Mouse (Mus musculus) CD4-positive, CD25-positive, alpha-beta regulatory T cell, adult 4 months (primary cell): ENCODE data around the gene Rcc1. TPM values are rescaled to one million over a fixed set of nuclear protein-coding genes. Genes with fewer than 3 reads are reported as not detected.
A peak's percentile ranks its signal among the peaks of the same experiment; 100 is the strongest.

Experiments
- ATAC-seq: one replicate; pipeline ENCODE4 v1.8.0; 2017
- polyA plus RNA-seq, 2 experiments: library from polyadenylated mRNA; unstranded; fragments of 100-300 nt; shearing (Covaris generic); gene quantifications; one replicate each; pipeline ENCODE4 v1.2.1; 2017

Gene Rcc1
- 10 to 100 TPM; 11.7 to 23.9 TPM for polyA plus RNA-seq

DNA sequence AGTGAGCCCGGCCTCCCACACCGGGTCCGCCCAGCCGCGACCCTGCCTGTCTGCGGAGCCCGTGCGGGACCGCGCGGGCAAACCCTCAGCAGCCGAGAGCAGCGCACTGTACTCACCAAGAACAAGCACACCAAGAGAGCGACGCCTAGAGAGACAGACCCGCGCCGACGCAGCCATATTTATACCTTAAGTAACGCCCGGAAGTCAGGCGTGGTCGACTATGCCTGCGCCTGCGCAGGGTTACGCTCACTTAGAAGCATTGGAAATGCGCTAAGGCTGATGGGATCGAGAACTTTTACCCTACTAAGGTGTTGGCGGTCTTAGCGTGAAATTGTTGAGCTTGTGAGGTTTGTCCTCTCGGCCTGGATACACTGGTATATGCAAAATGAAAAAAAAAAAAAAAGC is at the start of gene Rcc1:
TSS of gene Rcc1 (minus strand) at position 125 of the 405 bp plus-strand sequence.
- ATAC-seq = peak; percentile 98

DNA sequence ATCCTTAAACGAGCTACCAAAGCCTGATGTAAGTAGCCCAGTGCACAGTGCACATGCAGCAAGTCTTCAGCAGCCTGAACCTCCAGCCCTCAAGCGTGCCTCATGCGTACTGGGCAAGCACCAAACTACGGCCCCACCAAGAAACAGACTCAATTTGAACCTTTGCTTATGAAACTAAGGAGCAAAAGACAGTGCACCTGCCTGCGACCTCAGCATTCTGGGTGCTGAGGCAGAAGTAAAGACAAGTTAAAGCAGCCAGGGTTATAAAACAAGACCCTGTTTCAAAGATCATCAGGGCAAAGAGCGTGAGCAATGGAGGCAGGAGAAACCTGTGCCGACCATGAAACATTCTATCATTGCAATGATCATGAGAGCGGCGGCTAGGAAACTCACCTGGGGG is 47.6 kb upstream of the Rcc1 start:
- ATAC-seq = no peak

DNA sequence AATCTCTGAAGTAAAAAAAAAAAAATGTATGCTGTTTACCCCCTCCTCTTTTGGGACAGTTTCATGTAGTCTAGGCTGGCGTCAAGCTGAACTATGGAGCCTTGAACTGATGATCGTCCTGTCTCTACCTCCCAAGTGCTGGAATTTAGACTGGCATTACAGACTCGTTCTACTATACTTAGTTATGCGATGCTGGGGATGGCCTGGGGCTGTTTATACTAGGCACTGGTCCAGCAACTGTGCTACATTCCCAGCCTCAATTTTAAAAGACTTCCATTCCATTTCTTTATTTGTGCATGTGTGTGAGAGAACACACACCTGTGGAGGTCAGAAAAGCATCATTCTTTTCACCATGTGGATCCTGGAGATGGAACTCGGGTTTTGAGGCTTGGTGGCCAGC is 45.5 kb upstream of the Rcc1 start:
- no peak for ATAC-seq

DNA sequence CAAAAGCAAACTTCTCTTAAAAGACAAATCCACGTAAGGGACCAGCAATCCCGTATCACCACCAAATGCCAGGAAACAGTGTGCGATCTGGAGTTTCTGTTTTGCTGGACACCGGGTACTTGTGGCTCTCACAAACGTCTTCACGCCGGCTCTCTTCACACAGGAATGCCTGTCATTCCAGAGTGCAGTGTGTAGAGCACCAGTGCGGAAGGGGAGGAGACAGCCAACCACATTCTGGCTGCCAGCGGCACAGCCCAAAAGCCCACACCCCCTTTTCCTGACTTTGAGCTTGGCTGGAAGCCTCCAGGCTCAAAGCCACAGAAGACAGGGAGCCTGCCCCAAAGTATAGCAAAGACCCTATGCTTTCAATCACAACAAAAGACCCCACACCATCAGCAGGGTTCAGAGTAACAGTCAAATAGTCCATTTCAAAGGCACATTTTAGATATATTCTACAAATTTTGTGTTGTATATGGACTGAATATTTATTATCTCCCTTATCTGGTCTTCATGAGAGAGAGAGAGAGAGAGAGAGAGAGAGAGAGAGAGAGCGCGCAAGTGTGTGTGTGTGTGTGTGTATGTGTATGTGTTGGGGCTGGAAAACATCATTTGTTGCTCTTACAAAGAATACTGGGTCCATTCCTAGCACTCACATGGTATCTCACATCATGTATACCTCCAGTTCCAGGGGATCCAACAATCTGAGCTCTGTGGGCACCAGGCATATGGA is 44.8 kb upstream of the Rcc1 start:
- ATAC-seq = no peak

DNA sequence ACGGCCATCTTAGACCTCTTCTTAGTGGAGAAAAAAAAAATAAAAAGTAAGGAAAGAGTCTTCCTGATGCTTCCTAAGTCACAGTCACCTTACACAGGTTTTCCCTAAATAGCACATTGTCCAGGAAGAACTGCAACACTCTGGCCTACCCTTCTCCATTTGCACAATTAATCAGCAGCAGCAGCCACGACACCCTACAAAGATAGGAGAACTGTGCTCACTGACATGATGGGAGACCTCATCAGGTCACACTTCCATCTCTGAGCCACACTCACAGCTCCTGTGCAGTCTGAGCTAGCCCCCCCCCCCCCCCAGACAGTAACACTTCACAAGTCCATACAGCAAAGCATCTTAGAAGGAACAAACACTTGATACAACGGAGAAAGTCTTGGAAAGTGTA is 43.7 kb upstream of the Rcc1 start:
- no peak for ATAC-seq

DNA sequence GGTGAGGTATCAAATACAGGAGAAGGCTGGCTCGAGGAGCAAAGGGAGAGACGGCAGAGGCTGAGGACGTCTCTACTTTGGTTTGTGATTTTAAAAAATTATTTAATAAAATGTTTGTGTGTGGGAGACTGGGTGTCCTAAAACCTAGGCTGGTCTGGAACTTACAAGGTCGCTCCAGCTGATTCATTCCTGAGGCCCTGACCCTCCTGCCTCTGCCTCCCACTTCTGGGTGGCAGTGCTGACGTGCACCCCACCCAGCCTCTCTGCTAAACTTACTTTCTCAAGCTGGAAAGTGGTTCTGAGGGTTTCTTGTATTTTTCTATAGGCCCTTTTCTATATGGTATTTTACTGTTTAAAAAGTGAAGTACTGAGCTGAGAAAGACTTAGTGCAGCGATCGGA is 42.8 kb upstream of the Rcc1 start:
- ATAC-seq = no peak

DNA sequence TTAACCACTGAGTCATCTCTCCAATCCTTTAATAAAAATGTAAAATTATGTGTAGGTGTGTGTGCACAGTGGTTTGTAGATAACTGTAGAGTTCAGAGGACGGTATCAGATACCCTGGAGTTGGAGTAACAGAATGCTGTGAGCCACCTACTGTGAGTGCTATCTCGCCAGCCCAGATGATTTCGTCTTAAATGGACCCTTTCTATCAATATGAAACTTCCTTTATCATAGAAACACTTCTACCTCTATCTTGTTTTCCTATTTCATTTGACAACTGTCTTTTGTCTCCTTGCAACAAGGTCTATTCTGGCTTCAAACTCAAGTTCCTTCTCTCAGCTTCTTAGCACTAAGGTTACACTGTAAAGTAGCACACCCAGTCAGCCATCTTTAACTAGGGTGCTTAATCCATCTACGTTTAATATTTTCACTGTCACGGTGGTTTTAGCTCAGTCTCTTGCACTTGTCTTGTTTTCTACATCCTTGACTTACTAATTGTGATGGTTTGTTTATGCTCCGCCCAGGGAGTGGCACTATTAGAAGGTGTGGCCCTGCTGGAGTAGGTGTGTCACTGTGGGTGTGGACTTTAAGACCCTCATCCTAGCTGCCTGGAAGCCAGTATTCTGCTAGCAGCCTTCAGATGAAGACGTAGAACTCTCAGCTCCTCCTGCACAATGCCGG is 37.8 kb upstream of the Rcc1 start:
- ATAC-seq = no peak

DNA sequence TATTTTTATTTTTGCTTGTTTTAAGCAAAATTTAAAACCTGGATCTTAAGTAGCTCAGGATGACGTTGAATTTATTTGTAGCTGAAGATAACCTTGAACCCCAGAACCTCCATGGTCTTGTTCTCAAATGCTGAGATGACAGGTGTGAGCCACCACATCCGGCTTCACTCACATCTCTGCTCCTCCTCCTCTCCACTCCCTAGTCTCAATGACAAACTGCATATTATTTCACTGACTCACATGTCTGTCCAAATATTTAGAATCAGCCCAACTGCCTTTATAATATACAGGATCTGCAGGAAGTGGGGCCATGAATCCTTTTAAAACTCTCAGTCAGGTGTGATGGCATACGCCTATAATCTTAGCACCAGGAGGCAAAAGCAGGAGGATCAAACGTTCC is 35.9 kb upstream of the Rcc1 start:
- peak; percentile 70 for ATAC-seq

DNA sequence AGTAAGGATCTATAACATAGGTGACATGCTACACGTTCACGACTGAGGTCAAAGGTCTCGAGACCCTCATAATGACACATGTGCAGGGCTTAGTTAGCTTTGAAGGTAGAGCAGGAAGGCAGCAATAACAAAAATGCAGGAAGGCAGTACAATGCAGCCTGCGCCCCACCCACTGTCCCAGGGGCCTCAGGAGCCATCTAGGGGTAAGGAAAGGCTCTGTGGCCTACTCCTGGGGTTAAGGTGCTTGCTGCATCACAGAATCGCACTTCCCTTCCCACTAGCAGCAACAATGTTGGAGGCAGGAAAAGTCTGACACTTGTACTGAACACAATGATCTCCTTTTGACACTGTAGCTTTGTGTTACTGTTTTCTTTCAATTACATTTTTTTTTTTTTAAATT is 34.2 kb upstream of the Rcc1 start:
- ATAC-seq = no peak

DNA sequence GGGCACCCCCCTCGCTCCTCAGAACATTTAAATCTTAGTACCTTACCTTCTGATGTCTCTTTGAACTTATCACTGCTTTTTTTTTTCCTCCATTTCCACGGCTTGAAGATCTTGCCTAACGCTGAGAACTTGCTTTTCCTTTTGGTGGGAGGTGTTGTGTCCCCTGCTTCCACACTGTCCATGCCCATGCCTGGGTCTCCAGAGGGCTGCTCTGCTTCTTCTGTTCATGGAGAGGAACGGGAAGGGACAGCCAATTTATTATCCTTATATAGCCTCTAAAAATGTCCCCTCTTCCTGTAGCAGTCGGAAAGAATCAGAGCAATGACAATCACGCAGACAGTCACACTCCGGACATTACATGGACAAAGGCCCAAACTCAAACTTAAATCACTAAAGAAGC is 33.4 kb upstream of the Rcc1 start:
- ATAC-seq = no peak

DNA sequence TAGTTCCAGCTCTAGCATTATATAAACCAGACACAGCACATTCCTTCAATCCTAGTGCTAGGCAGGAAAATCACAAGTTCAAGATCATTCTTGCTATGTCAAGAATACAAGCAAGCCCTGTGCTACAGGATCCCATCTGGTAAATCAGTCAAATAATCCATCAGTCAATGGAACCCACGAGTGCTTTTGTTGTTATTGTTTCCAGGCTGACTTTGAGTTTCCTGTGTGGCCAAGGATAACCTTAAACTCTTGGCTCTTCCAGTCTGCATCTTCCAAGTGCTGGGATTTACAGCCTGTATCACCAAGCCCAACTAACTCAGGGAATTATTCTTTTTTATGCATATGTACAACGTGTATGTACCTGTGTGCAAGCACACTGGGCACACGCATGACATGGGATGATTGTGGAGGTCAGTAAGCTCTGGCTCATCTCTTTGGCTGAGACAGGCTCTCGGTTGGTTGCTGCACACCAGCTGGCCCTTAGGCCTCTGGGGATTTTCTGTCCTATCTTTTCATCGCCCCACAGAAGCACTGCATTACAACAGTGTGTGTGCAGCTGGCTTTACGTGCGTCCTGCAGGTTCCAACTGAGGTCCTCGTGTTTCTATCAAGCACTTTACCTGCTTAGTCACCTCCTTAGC is 32.5 kb upstream of the Rcc1 start:
- ATAC-seq = no peak

DNA sequence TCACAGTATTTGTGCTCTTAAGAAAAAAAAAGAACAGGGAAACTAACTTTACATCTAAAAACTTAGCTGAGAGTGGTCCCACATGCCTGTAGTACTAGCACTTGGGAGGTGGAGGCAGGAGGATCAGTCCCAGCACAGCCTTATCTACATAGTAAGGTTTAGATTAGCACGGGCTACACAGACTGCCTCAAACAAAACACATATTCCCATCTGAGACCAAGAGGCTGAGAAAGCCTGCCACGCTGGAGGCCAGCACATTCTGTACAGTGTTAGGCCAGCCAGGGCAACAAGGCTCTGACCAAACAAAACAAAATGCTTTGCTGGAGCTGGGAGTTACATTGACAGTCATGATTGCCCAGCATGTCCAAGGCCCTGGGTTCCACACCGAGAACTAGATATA is 30.1 kb upstream of the Rcc1 start:
- ATAC-seq = no peak

DNA sequence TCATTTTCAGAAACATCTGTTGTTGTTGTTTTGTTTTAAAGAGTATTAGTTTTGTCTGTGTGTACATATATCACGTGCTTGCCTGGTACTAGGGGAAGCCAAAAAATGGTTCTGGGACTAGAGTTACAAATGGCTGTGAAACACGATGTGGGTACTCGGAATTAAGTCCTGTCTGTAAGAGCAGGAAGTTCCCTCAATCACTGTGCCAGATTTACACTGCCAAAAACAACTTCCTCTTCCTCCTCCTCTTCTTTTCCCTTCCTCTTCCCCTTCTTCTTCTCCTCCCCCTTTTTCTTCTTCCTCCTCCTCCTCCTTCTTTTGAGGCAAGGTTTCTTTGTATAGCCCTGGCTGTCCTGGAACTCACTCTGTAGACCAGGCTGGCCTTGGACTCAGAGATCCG is 28.9 kb upstream of the Rcc1 start:
- ATAC-seq = no peak

DNA sequence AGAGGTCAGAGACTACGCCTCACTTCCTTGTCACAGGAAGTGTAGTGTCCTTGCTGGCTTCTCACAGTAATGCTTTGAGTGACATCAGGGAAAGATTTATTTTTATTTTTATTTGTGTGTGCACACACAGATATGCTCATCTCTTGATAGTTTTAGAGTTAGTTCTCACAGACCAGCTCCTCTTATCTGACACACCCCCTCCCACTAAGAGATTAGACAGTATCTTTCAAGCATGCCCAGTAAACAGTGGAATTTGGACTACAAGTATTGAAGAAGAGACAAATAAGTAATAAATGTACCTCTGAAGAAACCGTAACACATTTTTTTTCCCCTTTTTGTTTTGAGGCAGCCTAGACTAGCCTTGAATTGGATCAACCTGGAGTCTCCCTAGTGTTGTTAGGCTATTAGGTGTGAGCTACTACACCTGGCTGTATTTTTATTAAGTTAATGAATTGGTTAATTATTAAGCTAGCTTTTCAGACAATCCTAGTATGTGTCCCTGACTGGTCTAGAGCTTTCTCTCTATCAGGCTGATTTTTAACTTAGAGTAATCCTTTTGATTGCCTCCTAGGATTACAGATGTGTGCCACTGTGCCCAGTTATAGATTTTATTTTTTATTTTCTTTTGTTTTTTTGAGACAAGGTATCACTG is 27.7 kb upstream of the Rcc1 start:
- ATAC-seq = no peak

DNA sequence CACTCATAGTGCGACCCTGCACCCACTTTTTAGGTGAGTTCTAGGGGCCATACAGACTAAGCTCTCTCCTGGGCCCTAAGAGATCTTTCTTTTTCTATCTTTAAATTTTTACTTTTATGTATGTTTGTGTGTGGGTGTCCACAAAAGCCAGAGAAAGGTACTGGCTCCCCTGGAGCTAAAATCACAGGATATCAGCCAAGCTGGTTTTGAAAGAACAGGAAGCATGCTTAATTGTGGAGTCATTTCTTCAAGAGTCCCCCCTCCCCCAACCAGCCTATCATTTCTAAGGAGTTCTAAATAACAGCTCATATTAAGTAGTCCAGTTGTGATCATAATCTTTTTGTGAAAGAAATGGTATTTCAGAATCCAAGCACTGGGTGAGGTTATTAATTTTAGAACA is 20.4 kb upstream of the Rcc1 start:
- ATAC-seq = no peak

DNA sequence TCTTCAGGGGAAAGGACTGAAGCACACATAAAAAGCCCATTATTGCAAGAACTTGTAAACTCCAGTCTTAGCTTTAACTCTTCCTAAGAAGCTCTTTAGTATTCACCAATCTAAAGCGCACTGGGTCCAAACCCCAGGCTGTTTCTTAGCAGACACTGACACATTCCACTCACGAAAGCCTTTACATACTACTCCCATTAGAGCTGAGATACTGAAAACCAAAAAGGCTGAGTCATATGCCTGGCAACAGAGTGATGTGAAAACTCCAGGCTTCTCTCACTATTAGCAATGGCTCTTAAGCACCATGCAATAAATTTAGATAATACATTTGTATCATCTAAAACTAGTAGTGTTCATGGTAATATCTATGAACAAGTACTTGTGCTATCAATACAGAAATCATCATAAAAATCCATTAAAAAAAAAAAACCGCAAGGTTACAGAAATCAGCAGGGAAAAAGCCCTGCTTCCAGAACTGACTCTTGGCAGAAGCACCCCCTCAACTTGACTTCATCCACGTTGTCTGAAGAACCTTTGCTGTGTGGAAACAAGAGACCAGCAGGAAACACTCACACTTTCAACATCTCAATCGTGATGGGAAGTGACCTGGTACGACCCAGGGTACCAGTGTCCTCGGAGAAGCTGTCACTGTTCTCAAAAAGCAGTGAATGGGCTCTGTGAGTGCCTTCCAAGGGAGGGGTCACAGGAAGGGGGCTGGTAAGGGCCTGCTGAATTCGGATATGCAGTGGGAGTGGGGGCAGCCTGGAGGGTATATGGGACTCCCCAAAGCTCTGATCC is 16.7 kb upstream of the Rcc1 start:
- no peak for ATAC-seq

DNA sequence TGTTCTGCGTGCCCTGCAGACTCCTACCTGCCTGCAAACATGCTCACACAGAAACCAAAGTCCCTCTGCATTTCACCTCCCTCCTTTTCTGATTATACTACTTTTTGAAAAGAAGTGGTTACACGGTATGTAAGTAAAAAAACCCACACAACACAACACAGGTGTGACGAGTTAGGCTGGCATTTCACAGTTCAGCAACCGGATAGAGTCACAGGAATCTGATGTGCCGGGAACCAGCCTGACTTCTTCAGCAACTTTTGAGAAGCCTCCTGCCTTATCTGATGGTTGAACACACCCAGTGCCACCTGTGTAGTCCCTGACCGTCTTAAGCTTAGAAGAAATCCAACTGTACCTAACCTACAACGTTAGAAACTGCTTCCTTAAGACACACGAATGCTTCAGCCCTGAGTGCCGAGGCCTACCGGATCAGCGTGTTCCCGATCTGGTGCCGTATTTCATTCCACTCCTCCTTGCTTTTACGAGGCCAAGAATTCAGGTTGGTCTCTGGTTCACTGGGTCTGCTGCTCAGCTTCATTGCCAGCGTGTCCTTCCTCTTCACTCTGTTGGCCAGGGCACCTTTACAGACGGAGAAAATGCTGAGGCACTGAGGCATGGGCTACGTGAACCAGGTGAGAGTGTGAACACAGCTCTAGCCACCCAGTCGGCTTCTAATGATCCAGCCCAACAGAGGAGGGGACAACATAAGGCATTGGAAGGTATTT is 14.2 kb upstream of the Rcc1 start:
- no peak for ATAC-seq

DNA sequence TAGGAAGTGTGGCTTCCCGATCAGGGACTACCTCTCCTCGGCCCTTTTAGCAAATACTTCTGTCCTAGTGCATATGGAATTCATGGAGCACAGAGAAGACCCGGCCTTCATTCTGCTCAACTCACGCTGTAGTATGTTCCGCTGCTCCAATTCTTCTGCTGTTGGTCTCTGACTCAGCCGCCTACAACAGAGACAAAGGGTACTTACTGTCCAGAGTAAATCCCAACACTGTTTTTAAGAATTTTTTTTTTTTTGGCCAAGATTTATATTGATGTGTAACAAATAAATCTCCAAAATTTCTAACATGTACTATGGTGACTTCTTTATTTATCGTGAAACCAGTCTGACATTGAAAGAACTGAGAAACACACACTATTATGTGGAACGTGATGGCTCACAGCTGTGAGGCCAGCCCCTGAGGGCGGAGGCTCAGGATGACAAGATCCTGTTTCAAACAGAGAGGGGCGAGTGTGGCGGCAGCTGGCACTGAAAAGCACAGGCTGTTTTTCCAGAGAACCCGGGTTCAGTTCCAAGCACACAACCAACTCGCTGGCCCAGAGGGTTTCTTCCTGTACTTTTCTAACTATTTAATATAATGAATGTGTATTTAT is 12.2 kb upstream of the Rcc1 start:
- ATAC-seq = no peak

DNA sequence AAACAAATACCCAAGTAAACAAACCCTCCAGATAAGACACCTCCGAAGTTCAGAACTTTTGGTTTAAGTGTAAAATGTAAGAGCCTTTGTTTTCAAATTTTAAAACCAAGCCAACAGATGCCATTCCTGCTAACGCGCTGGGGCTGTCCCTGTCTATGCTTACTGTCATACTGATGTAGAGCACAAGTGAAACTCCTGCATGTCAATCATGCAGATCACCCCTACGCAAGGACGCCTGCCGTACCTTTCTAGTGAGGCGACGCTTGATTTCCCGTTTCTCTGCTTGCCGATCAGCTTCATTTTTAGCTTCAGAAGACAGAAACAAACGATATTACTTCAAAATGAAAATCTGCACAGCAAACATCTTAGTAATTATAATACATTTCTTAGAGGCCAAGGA is 10.1 kb upstream of the Rcc1 start:
- peak; percentile 92 for ATAC-seq

DNA sequence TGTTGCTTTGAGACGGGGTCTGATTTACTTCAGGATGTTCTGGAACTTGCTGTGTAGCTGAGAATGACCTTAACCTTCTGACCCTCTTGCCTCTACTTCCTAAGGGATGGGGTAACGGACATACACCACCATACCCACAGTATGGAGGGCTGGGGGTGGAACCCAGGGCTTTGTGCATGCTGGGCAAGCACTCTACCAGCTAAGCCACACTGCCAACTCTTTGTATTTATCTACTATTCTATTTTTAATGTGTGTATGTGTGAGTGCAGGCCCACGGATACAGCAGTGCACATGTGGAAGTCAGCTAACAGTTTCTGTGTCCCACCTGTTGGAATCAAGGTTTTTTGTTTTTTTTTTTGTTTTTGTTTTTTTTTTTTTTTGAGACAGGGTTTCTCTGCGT is 6.1 kb upstream of the Rcc1 start:
- ATAC-seq = no peak

DNA sequence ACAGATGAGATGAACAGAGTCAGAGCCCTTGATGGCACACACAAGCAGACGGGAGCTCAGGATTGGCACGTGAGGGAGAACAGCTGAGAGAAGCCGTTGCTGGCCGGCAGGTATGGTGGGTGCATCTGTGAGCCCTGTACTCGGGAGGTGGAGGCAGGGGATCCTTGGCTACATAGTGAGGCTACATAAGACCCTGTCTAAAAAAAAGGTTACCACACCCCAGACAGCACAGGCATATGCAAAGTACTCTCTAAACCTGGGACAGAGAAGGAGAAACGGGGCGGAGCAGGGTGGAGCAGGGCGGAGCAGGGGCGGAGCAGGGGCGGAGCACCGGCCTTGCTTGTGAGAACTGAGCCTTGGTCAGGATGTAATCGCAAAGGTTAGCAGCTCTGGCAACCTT is 2.8 kb upstream of the Rcc1 start:
- no peak for ATAC-seq

DNA sequence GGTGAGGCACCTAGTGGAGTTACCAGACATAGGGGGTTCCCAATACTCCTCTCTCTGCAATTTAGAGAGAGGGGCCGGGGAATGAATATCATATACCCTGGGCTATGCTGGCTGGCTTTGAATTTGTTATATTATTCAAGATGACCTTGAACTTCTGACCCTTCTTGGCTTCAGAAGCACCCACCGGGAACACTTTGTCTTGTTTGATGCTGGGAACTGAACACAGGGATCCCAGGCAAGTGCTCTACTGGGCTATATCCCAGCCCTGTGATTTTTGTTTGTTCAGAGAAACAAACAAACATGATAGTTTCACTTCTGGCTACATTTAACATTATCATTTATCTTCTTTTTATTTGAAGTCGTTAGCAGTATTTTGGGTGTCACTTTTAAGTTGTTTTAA is 2.0 kb upstream of the Rcc1 start:
- ATAC-seq = no peak
